Mouse (Mus musculus) forebrain, embryonic 10.5 days (tissue): ENCODE results near the gene Gdf3. TPM values are rescaled to one million over a fixed set of nuclear protein-coding genes. Genes with fewer than 3 reads are reported as not detected.
"Not testable (repeated sequence)": the region's sequence is repeated elsewhere in the genome, so short reads cannot be mapped to it uniquely, and the experiment has no call there.

Experiments
- DNase-seq: peaks from one replicate; pipeline ENCODE4 v3.0.0-alpha.2; 2017; ENCODE audit warnings: low spot score; ENCODE audit errors: extremely low spot score
- H3K27ac ChIP-seq: fragments of 300-500 bp; sonication (generic); 2 replicates; pipeline ENCODE4 v1.5.1; 2016; ENCODE audit warnings: mild to moderate bottlenecking
- H3K27me3 ChIP-seq: fragments of 300-500 bp; sonication (generic); 2 replicates; pipeline ENCODE4 v1.6.1; 2016; ENCODE audit warnings: mild to moderate bottlenecking; ENCODE audit not compliant: poor library complexity, severe bottlenecking
- H3K36me3 ChIP-seq: fragments of 300-500 bp; sonication (generic); replicated peaks from 2 replicates; pipeline ENCODE4 v1.6.1; 2016; ENCODE audit warnings: mild to moderate bottlenecking, moderate library complexity
- H3K4me1 ChIP-seq: fragments of 300-500 bp; sonication (generic); 2 replicates; pipeline ENCODE4 v1.6.1; 2016
- H3K4me3 ChIP-seq: fragments of 300-500 bp; sonication (generic); 2 replicates; pipeline ENCODE4 v1.5.1; 2016; ENCODE audit warnings: mild to moderate bottlenecking, moderate library complexity
- H3K9me3 ChIP-seq: fragments of 300-500 bp; sonication (generic); 2 replicates; pipeline ENCODE4 v1.6.1; 2016; ENCODE audit warnings: mild to moderate bottlenecking, moderate library complexity
- WGBS: fragments of 180-500 bp; shearing (Covaris S2); methylation state at CpG from one replicate; pipeline ENCODE4 v1.1.7; 2016; 5-methylcytosine and 5-hydroxymethylcytosine counted together
- polyA plus RNA-seq: library from polyadenylated mRNA; unstranded; fragments of >200 nt; fragmentation: Nextera tagmentation; extraction: Ambion mirVana; gene quantifications from 2 replicates; pipeline ENCODE4 v1.2.1, GENCODE M21; 2016

Gdf3 gene
- polyA plus RNA-seq, 1 experiment from 2014 or later, result 0.09 TPM

DNA sequence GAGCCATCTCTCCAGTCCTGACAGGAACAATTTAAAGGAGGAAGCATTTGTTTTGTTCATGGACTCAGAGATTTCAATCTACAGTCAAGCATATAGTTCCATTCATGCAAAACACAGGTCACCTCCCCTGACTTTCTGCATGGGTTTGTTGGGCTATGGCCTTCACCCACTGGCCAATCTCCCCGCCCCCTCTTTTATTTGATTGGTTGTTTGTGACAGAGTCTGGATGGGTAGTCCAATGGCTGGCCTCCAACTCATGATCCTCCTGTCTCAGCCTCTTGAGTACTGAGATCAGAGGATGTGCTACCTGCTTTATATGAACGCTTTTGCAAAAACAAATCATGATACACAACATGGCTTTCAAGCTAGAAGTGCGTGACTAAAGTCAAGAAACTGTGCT lies 32.9 kb downstream of the Gdf3 start:
- H3K36me3 ChIP-seq, result no peaks in the 10 kb centered on the region
- H3K27ac ChIP-seq, result no peak overlapping the region
- H3K9me3 ChIP-seq, result no peaks in the 10 kb centered on the region
- H3K27me3 ChIP-seq, result 0 out of 2 replicates have a peak, but pooled peaks cover 3% of the 10 kb centered on the region
- WGBS, result 90% methylated on average over 3 of the region's 3 CpGs
- no peak overlapping the region for H3K4me3 ChIP-seq
- no peaks in the 10 kb centered on the region for H3K4me1 ChIP-seq
- no peak for DNase-seq

DNA sequence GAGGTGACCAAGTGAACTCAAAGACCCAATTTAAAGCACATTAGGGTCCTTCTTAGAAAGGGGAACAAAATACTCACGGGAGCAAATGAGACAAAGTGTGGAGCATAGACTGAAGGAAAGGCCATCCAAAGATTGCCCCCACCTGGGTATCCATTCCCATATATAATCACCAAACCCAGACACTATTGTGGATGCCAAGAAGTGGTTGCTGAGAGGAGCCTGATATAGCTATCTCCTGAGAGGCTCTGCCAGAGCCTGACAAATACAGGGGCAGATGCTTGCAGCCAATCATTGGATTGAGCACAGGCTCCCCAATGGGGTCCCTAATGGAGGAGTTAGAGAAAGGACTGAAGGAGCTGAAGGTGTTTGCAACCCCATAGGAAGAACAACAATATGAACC lies 34.9 kb downstream of the Gdf3 start:
- H3K9me3 ChIP-seq, H3K4me3 ChIP-seq, DNase-seq, H3K4me1 ChIP-seq, H3K27ac ChIP-seq, H3K36me3 ChIP-seq, H3K27me3 ChIP-seq: not testable (repeated sequence)
- WGBS, result 83% methylated on average over 1 of the region's 1 CpGs

DNA sequence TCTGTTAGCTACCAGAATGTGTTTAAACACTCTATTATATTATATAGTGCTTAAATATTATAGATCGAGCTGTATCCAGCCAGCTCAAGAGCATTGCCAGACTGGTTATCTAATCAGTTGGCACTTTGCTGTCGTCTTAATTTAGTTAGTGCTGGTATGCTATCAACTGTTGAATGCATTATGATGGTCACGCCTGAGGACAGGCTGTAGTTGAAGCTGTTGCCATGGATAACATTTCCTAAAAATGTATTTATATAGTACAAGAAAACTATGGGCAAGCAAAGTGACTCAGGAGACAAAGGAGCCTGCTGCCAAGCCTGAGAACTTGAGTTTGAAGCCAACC lies 38.3 kb downstream of the Gdf3 start:
- 84% methylated on average over 3 of the region's 3 CpGs for WGBS
- DNase-seq, result no peak
- no peak overlapping the region for H3K27ac ChIP-seq

DNA sequence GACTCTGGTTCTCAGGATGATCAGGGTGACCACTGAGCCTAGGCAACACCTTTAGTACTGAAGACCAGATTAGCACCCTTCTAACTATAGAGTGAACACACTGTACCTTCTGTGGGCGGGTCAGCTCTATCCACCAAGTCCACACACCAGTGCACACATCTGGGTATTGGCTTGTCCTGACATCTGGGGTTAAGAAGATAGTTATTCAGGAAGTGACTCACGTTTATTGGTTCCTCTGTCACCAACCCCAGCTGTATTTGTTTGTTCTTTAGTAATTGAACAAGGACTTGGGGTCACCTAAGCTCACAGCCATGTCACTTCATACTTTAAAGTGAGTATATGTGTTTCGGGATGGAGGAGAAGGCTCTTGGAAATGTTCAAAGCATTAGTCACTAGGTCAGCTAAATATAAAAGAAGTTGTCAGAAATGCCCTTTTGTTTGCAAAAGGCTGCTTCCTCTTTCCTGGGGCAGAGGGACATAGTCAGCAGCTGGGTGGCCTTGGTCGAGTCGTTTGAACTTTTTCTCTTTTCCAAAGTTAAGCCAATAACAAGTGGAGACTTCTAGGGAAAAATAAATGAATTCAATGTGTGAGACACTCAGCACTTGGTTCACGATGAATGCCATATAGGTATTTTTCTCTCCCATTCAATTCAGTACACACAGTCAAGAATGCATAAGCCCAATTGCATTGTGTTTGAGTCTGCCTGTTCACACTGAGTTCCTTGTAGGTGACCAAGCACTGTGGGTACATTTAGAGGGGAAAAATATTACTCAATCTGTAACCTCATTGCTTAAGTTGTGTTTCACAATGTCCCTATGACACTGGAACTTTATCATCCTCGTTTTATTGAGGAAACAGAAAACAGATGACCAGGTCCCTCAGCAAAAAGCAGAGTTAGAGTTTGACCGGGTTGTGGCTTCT lies 38.9 kb downstream of the Gdf3 start:
- Histone ChIP-seq H3K4me3 (no peak overlapping the region), H3K27me3 (0 out of 2 replicates have a peak, but pooled peaks cover 3% of the 10 kb centered on the region), H3K27ac (no peak overlapping the region), H3K9me3 (no peaks in the 10 kb centered on the region), H3K4me1 (peaks cover 3% of the 10 kb centered on the region; the same call in 1 of the 2 replicates), H3K36me3 (no peaks in the 10 kb centered on the region)
- WGBS, result 72% methylated on average over 8 of the region's 8 CpGs
- no peak for DNase-seq

More for the DNA sequence above, 38.3 kb downstream of the Gdf3 start:
- Histone ChIP-seq H3K36me3 (no peaks in the 10 kb centered on the region), H3K4me3 (no peak overlapping the region), H3K27me3 (0 out of 2 replicates have a peak, but pooled peaks cover 3% of the 10 kb centered on the region), H3K4me1 (peaks cover 3% of the 10 kb centered on the region; the same call in 1 of the 2 replicates), H3K9me3 (no peaks in the 10 kb centered on the region)

DNA sequence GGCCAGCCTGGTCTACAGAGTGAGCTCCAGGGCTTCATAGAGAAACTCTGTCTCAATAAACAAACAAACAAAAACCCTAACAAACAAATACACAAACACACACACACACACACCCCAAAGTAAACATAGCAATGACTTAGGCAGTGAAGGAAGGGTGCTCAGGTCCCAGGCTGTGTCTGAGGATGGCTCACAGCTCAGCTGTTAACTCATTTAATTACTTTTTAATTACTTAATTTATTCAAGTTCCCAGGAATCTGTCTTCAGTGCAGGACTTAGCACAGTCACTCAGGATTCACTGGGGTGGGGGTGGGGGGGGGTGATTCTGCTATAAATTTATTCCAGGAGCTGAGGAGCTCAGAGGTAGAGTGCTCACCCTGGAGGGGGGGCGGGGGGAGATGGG lies 40.1 kb downstream of the Gdf3 start:
- peaks cover 3% of the 10 kb centered on the region; the same call in 1 of the 2 replicates for H3K4me1 ChIP-seq
- no peak overlapping the region for H3K27ac ChIP-seq
- no peaks in the 10 kb centered on the region for H3K9me3 ChIP-seq
- 78% methylated on average over 1 of the region's 1 CpGs for WGBS
- no peak for DNase-seq
- no peak overlapping the region for H3K4me3 ChIP-seq
- 0 out of 2 replicates have a peak, but pooled peaks cover 3% of the 10 kb centered on the region for H3K27me3 ChIP-seq
- H3K36me3 ChIP-seq, result no peaks in the 10 kb centered on the region

DNA sequence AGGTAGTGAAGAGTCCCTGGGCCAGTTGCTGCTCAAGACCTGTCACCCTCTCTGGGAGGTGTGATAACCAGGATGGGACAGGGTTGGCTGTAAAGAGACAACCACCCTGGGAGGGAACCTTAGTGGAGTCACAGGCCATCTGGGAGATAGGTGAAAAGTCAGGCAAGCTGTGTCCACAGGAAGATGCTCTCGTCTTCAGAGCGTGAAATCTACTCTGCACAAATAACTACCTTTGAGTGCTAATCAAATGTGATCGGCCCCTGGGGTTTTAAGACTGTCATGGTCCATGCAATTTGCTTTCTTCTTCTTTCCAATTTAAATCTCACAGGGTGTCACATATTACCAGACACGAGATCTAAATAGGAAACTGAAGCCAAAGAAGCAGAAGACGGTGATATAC lies 40.8 kb downstream of the Gdf3 start:
- Histone ChIP-seq H3K36me3 (no peaks in the 10 kb centered on the region), H3K27me3 (0 out of 2 replicates have a peak, but pooled peaks cover 3% of the 10 kb centered on the region), H3K4me1 (peaks cover 3% of the 10 kb centered on the region; the same call in 1 of the 2 replicates), H3K9me3 (no peaks in the 10 kb centered on the region), H3K4me3 (no peak overlapping the region), H3K27ac (no peak overlapping the region)
- WGBS, result 75% methylated on average over 5 of the region's 5 CpGs
- no peak for DNase-seq

DNA sequence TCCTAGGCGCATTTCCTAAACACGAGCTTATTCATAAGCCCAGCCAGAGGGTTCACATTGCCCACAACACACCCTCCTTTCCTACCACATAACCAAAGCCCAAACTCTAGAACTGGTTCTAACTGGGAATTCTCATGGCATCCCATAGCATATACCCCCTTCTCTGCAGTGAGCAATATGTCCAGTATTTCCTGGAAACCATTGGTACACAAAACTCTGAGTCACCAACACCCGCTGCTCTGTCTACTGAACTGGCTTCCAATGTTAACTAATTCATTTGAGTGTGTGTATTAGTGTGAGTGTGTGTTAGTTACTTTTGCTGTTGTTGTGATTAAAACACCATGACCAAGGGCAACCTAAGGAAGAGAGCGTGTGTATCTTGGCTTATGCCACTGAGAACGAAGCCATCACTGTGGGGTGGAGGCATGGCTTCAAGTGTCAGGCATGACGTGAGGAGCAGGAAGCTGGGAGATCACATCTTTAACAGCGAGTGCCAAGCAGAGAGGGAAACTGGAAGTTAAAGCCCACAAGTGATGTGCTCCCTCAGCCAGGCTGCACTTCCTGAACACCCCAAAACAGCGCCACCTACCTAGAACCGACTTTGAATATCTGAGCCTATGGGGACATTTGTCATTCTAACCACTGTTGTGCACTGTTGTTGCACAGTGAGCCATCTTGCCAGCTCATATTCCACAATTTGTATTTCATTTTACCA lies 44.7 kb downstream of the Gdf3 start:
- Histone ChIP-seq H3K27ac (no peak overlapping the region), H3K4me3 (no peak overlapping the region), H3K27me3 (peaks cover 23% of the 10 kb centered on the region), H3K4me1 (peaks cover 17% of the 10 kb centered on the region), H3K36me3 (no peaks in the 10 kb centered on the region), H3K9me3 (no peaks in the 10 kb centered on the region)
- no peak for DNase-seq
- 90% methylated on average over 9 of the region's 9 CpGs for WGBS

DNA sequence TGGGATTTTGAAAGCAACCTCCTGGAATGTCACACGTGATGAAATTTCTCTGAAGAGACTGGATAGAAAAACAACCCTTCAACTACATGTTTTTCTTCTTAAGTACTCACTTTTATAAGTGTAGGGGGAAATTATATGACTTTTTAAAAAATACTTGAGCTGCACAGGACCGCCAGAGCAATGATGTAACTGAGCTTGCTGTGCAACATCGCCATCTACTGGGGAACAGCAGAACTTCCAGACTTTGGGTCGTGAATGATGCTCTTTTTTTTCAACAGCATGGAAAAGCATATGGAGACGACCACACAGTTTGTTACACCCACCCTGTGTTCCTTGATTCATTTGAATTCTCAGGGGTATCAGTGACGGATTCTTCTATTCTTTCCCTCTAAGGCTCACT lies 47.4 kb downstream of the Gdf3 start:
- Histone ChIP-seq H3K27me3 (peaks cover 23% of the 10 kb centered on the region), H3K4me3 (no peak overlapping the region), H3K27ac (no peak overlapping the region), H3K4me1 (peaks cover 23% of the 10 kb centered on the region), H3K9me3 (no peaks in the 10 kb centered on the region), H3K36me3 (no peaks in the 10 kb centered on the region)
- peak; percentile 65 for DNase-seq
- WGBS, result 6% methylated on average over 6 of the region's 6 CpGs

DNA sequence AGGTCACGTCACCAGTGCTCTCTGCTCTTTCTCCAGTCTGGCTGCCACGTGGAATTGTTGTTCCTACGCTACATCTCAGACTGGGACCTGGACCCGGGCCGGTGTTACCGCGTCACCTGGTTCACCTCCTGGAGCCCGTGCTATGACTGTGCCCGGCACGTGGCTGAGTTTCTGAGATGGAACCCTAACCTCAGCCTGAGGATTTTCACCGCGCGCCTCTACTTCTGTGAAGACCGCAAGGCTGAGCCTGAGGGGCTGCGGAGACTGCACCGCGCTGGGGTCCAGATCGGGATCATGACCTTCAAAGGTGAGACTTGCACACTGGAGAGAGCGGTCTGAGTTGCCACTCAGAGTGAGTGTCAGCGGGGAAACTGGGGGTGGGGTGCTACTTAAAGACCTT lies 48.9 kb downstream of the Gdf3 start:
- Histone ChIP-seq H3K4me3 (no peak overlapping the region), H3K4me1 (peaks cover 23% of the 10 kb centered on the region), H3K9me3 (no peaks in the 10 kb centered on the region), H3K27ac (no peak overlapping the region), H3K36me3 (no peaks in the 10 kb centered on the region), H3K27me3 (peaks cover 26% of the 10 kb centered on the region)
- DNase-seq, result no peak
- 87% methylated on average over 20 of the region's 20 CpGs for WGBS

DNA sequence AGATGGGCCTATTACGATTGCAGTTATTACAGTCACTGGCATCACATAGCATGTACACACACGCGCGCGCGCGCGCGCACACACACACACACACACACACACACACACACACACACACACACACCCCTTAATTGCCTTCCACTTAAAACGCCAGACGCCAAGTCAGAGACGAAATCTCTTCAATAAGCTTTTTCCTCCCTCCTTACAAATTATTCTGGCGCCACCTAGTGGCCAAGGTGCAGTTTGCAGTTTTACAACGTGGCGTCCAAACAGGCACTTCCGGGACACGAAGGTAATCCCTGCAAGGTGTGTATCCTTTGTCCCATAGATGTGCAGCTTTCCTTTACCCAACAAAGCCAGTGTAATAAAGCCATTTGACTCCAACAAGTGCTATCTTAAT lies 49.5 kb downstream of the Gdf3 start:
- H3K9me3 ChIP-seq, result no peaks in the 10 kb centered on the region
- H3K27ac ChIP-seq, result no peak overlapping the region
- peak; percentile 78 for DNase-seq
- 17% methylated on average over 17 of the region's 17 CpGs for WGBS
- H3K4me1 ChIP-seq, result peaks cover 23% of the 10 kb centered on the region
- H3K36me3 ChIP-seq, result no peaks in the 10 kb centered on the region
- H3K27me3 ChIP-seq, result peaks cover 32% of the 10 kb centered on the region
- peak overlapping the region; percentile 29 for H3K4me3 ChIP-seq

DNA sequence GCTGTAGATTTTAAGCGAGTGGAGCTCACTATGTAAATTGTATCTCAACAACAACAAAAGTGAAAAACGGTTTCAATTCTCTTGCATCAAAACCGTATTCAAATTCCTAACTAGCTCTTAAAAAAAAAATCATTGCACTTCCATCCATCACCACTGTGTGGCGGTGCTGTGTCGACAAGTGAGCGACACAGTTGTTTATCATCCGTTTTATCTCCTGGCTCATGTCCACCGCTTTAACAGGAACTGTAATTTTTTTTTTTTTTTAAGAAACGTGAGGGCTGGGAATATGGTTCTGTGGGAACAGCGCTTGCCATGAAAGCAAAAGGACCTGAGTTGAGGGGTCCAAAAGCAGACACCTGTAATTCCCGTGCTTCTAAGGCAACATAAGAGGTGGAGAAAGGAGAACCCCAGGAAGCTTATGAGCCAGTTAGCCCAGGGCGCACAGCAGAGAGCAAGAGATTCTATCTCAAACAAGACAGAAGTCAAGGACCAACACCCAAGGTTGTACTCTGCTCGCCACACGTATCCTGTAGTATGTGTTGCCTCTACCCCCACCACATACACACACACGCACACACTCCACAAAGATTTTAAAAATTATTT lies 52.8 kb downstream of the Gdf3 start:
- peaks cover 17% of the 10 kb centered on the region for H3K4me1 ChIP-seq
- H3K4me3 ChIP-seq, result peak overlapping the region; percentile 26; the same call in 1 of the 2 replicates
- peak; percentile 31 for DNase-seq
- 27% methylated on average over 15 of the region's 15 CpGs for WGBS
- no peaks in the 10 kb centered on the region for H3K9me3 ChIP-seq
- peaks cover 26% of the 10 kb centered on the region for H3K27me3 ChIP-seq
- no peaks in the 10 kb centered on the region for H3K36me3 ChIP-seq
- H3K27ac ChIP-seq, result no peak overlapping the region
